Mouse (Mus musculus) hindbrain, embryonic 10.5 days (tissue): ENCODE results near the gene Ftsj1. TPM values are rescaled to one million over a fixed set of nuclear protein-coding genes. Genes with fewer than 3 reads are reported as not detected.

Source experiments
- DNase-seq: peaks from one replicate; pipeline ENCODE4 v3.0.0-alpha.2; 2017; ENCODE audit warnings: low spot score
- H3K27ac ChIP-seq: fragments of 300-500 bp; sonication (generic); 2 replicates; pipeline ENCODE4 v1.5.1; 2016; ENCODE audit warnings: mild to moderate bottlenecking, moderate library complexity
- H3K27me3 ChIP-seq: fragments of 300-500 bp; sonication (generic); 2 replicates; pipeline ENCODE4 v1.6.1; 2016; ENCODE audit warnings: mild to moderate bottlenecking; ENCODE audit not compliant: poor library complexity, insufficient read depth, severe bottlenecking
- H3K36me3 ChIP-seq: fragments of 300-500 bp; sonication (generic); 2 replicates; pipeline ENCODE4 v1.6.1; 2016; ENCODE audit warnings: mild to moderate bottlenecking, moderate library complexity
- H3K4me1 ChIP-seq: fragments of 300-500 bp; sonication (generic); replicated peaks from 2 replicates; pipeline ENCODE4 v1.6.1; 2016; ENCODE audit warnings: mild to moderate bottlenecking
- H3K4me3 ChIP-seq: fragments of 300-500 bp; sonication (generic); 2 replicates; pipeline ENCODE4 v1.5.1; 2016; ENCODE audit warnings: mild to moderate bottlenecking, moderate library complexity
- H3K9me3 ChIP-seq: fragments of 300-500 bp; sonication (generic); 2 replicates; pipeline ENCODE4 v1.6.1; 2016; ENCODE audit warnings: mild to moderate bottlenecking, moderate library complexity
- WGBS: fragments of 180-500 bp; shearing (Covaris S2); methylation state at CpG from one replicate; pipeline ENCODE4 v1.1.7; 2016; 5-methylcytosine and 5-hydroxymethylcytosine counted together
- polyA plus RNA-seq: library from polyadenylated mRNA; unstranded; fragments of >200 nt; fragmentation: Nextera tagmentation; extraction: Ambion mirVana; gene quantifications from 2 replicates; pipeline ENCODE4 v1.2.1, GENCODE M21; 2016

Gene Ftsj1
- polyA plus RNA-seq, 1 experiment from 2014 or later: 48.9 TPM

DNA sequence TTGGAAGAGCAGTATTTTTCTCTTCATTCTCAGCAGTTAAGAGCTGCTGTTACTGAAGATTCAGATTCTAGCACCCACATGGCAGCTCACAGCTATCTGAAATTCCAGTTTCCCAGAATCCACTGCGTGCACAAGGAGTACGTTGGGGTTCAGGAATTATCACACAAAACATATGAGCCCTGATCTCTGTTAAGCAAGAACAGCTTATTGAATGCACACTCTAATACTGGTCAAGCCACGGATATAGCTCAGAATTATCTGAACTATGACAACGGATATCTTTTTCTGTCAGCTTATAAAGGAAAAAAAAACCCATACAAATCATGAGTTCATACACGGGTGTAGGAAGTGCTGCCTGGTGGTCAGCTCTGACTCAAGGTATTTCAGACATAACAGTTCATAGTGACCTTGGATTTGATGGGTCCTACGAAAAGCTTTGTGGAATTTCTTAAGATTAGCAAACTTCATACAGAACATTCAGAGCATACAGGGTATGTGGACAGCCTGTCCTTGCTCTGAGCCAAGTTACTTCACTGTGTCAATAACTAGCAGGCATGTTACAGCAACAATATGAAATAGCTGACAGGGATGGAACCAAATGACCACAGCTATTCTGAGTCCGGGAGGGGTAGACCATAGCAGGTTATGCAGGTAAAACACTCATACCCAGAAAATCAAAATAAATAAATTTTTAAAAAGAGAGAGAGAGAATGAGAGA is 40.6 kb downstream of the Ftsj1 start:
- H3K4me3 ChIP-seq: no peak overlapping the region
- no peaks in the 10 kb centered on the region for H3K27me3 ChIP-seq
- H3K36me3 ChIP-seq: no peaks in the 10 kb centered on the region
- WGBS: 84% methylated on average over 7 of the region's 7 CpGs
- no peaks in the 10 kb centered on the region for H3K4me1 ChIP-seq
- DNase-seq: no peak
- no peaks in the 10 kb centered on the region for H3K9me3 ChIP-seq
- no peak overlapping the region for H3K27ac ChIP-seq

DNA sequence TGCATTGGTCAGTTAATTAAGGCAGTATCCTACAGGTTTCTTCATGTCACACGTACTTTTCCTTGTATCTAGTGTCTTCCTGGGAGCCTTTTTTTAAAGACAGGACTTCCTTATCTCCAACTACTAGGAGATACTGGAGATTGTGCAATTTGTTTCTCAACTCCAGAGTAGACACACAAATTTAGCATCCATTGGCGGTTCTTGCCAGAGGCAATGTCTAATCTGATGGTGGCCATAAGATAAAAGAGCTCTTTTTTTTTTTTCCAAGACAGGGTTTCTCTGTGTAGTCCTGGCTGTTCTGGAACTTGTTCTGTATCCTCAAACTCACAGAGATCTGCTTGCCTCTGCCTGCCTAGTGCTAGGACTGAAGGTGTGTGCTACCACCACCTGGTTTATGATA is 42.5 kb downstream of the Ftsj1 start:
- no peak for DNase-seq
- peaks cover 4% of the 10 kb centered on the region; the same call in 1 of the 2 replicates for H3K4me1 ChIP-seq
- no peak overlapping the region for H3K4me3 ChIP-seq
- WGBS: 71% methylated on average over 2 of the region's 2 CpGs
- H3K27me3 ChIP-seq: no peaks in the 10 kb centered on the region
- H3K27ac ChIP-seq: no peak overlapping the region
- H3K9me3 ChIP-seq: peaks cover 5% of the 10 kb centered on the region; the same call in 1 of the 2 replicates
- H3K36me3 ChIP-seq: no peaks in the 10 kb centered on the region

DNA sequence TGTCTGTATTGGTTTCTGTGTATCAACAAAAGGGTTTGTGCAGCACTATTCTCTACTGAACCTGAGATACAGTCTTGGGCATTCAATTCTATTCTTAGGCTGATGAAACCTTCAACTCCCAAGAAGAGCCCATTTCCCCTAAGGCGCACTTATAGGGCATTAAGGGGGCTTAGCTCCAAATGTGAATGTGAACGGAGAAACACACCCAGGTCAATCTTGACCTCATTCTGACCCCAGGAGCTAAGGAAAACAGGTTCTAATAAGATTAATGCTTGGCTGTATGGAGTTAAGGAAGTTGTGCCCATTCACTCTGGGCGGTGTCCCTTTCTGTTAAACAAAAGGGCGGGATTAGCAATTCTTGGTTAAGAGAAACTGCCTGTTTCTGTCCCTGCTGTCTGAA is 45.0 kb downstream of the Ftsj1 start:
- Histone ChIP-seq H3K4me3 (no peak overlapping the region), H3K27ac (no peak overlapping the region)
- no peak for DNase-seq

DNA sequence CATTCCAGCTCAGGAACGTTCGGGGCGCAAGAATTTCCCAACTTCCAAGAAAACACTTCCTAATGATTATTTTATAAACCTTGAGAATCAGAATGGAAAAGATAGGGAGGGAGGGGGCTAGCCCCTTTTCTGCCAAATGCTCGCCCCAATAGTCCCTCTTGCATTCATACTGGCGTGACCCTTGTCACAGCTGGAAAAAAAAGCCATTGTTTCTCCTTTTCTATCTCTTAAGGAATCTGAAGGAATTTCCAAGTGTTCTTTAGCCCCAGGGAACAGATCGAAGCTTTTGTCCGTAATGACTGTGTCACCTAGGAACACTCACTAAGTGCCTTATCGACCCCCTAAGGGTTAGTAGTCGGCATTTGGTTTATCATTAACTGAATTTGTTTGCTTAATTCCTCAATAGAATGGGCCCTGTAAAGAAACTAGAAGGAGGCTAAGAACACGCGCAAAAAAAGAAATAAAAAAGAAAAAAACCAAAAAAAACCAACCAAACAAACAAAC is 45.5 kb downstream of the Ftsj1 start:
- H3K27ac ChIP-seq: peak overlapping the region; percentile 82; the same call in 1 of the 2 replicates
- peak overlapping the region; percentile 61 for H3K4me3 ChIP-seq
- DNase-seq: no peak
- WGBS: 18% methylated on average over 11 of the region's 11 CpGs
- H3K27me3 ChIP-seq: no peaks in the 10 kb centered on the region
- peaks cover 9% of the 10 kb centered on the region; the same call in 1 of the 2 replicates for H3K9me3 ChIP-seq
- peaks cover 4% of the 10 kb centered on the region; the same call in 1 of the 2 replicates for H3K4me1 ChIP-seq
- no peaks in the 10 kb centered on the region for H3K36me3 ChIP-seq

More for the DNA sequence above, 45.0 kb downstream of the Ftsj1 start:
- 39% methylated on average over 4 of the region's 4 CpGs for WGBS
- Histone ChIP-seq H3K27me3 (no peaks in the 10 kb centered on the region), H3K4me1 (peaks cover 4% of the 10 kb centered on the region; the same call in 1 of the 2 replicates), H3K36me3 (no peaks in the 10 kb centered on the region), H3K9me3 (peaks cover 9% of the 10 kb centered on the region; the same call in 1 of the 2 replicates)

DNA sequence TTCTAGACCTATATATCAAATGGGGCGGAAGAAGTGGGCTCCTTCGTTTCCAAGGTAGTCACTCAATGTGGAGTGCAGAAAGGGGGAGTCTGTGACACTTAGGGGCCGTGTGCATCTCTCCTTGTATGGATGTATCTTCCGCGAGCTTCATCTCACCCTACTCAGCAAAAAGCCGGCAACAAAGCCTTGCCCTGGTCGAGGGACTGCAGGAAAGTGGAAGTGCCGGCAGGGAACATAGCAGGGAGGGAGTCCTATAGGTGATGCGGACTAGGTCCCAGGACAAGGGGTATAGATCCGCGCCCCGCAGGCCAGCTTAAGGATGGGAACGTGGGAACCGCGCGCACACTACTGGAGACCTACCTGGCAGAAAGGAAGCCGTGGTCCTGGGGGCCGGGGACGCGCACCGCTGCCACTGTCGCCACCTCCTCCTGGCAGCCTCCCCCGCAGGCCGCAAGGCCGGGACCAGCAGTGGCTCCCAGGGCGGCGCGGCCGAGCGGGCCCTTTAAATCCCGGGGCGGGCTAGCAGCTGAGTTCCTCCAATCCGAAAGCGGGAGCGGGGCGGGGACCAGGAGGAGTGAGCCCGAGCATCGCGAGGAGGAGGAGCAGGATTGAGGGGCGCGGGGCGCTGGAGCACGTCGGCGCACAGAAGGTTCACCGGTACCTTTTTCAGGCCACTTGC is 46.1 kb downstream of the Ftsj1 start, which contains the start of gene Porcn:
Gene Porcn, minus strand, starts transcription at position 511 of the 679 bp plus-strand sequence.
- DNase-seq: peak; percentile 84
- H3K4me1 ChIP-seq: peaks cover 4% of the 10 kb centered on the region; the same call in 1 of the 2 replicates
- peak within 1 kb of the TSS; percentile 61 for H3K4me3 ChIP-seq
- no peaks in the 10 kb centered on the region for H3K27me3 ChIP-seq
- peaks cover 9% of the 10 kb centered on the region; the same call in 1 of the 2 replicates for H3K9me3 ChIP-seq
- H3K27ac ChIP-seq: peak within 1 kb of the TSS; percentile 82
- H3K36me3 ChIP-seq: no peaks in the 10 kb centered on the region
- 14% methylated on average over 46 of the region's 46 CpGs for WGBS

DNA sequence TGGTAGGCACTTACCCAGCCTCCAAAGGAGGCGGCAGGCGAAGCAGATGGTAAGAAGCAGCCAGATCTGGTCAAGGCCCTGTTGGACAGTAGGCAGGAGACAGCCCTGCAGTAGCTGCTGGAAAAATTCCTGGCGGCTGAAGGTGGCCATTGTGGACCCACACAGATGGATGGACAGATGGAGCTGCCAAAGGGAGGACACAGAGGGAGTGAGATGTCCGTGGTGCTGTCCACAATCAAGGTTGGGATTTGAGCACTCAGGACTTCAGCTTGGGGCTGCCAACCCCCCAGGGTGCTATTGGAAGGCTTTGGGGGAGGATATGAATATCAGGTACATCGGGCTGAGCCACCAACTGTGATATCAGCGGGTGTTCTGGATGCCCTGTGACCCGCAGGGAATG is 46.7 kb downstream of the Ftsj1 start:
- H3K4me3 ChIP-seq: peak overlapping the region; percentile 61
- H3K27me3 ChIP-seq: no peaks in the 10 kb centered on the region
- H3K9me3 ChIP-seq: peaks cover 9% of the 10 kb centered on the region; the same call in 1 of the 2 replicates
- no peak for DNase-seq
- H3K4me1 ChIP-seq: peaks cover 4% of the 10 kb centered on the region; the same call in 1 of the 2 replicates
- 37% methylated on average over 7 of the region's 7 CpGs for WGBS
- H3K27ac ChIP-seq: no peak overlapping the region
- H3K36me3 ChIP-seq: no peaks in the 10 kb centered on the region

DNA sequence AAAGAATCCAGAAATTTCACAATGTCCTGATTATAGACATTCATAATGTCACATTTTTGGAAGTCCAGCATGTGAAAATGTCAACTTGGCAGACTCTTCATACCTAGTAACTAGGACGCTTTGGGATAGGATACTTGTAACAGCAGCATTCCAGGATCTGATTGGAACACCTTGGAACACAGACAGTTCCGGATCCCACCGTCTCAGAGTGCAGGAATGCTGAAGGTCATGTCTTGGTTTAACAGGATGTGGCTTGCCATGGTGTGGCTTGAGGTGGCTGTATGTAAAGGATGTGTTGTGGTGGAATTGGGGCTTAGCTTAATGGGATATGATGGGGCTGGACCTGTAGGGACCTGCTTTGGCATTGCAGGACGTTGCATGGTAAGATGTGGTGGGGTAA is 47.1 kb downstream of the Ftsj1 start:
- Histone ChIP-seq H3K9me3 (peaks cover 9% of the 10 kb centered on the region; the same call in 1 of the 2 replicates), H3K36me3 (no peaks in the 10 kb centered on the region), H3K27ac (no peak overlapping the region), H3K4me1 (peaks cover 4% of the 10 kb centered on the region; the same call in 1 of the 2 replicates), H3K4me3 (no peak overlapping the region), H3K27me3 (no peaks in the 10 kb centered on the region)
- DNase-seq: no peak
- WGBS: 73% methylated on average over 4 of the region's 4 CpGs

DNA sequence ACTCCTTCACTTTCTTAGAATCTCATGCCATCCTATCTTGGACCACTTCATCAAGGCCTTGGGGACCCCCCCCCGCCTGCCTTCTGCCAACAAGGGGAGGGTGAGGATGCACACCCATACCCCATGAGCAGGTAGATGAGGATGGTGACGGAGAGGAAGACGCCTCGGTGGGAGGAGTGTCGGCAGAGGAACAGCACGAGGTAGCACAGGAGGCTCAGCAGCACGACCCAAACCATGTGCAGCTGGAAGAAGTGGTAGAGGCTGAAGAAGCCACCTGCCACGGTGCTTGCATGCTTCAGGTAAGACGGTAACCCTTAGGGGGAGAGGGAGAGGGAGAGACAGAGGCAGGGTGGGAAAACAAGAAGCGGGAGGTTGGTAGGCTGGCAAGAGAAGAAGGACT is 48.1 kb downstream of the Ftsj1 start:
- peaks cover 4% of the 10 kb centered on the region; the same call in 1 of the 2 replicates for H3K4me1 ChIP-seq
- 84% methylated on average over 10 of the region's 10 CpGs for WGBS
- H3K36me3 ChIP-seq: peaks cover 1% of the 10 kb centered on the region; the same call in 1 of the 2 replicates
- no peak overlapping the region for H3K27ac ChIP-seq
- H3K4me3 ChIP-seq: no peak overlapping the region
- DNase-seq: no peak
- peaks cover 9% of the 10 kb centered on the region; the same call in 1 of the 2 replicates for H3K9me3 ChIP-seq
- H3K27me3 ChIP-seq: no peaks in the 10 kb centered on the region

DNA sequence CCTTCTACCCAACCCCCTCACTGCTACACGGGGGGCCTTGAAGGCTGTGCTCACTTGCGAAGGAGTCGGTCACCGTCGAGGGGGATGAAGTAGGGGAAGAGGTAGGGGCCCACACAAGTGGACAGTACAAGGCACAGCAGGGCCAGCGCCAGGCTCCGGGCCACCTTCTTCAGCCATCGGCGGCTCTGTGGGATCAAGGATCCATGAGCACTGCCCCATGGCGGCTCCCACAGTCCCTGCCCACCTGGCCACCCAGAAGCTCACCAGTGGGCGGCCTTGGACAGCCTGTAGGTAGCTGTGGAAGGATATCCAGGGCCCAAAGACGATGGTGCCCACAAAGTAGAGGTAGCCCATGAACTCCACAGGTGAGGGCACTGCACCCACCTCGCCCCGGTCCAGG is 49.1 kb downstream of the Ftsj1 start:
- Histone ChIP-seq H3K36me3 (peaks cover 7% of the 10 kb centered on the region; the same call in 1 of the 2 replicates), H3K4me3 (no peak overlapping the region), H3K9me3 (peaks cover 13% of the 10 kb centered on the region; the same call in 1 of the 2 replicates), H3K27me3 (no peaks in the 10 kb centered on the region), H3K4me1 (peaks cover 4% of the 10 kb centered on the region; the same call in 1 of the 2 replicates), H3K27ac (no peak overlapping the region)
- no peak for DNase-seq
- WGBS: 86% methylated on average over 14 of the region's 14 CpGs

DNA sequence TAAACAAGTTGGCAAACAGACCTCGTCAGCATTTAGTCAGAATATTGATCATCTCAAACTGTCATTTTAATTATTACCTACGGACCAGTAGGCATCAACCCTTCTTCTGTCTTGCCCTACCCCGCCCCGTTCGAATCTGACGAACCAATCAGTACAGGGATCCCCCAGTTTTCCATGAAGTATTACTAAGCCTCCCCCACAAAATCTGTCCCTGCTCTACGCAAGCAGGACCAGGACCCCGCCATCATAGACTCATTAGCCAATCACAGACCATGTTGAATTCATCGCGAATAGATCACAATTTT is 58.8 kb downstream of the Ftsj1 start, which contains the start of gene Ebp:
Gene Ebp, minus strand, starts transcription at position 94 of the 305 bp plus-strand sequence.
- peak; percentile 6 for DNase-seq
- 26% methylated on average over 10 of the region's 10 CpGs for WGBS
- peak within 1 kb of the TSS; percentile 87 for H3K27ac ChIP-seq
- peaks cover 6% of the 10 kb centered on the region; the same call in 1 of the 2 replicates for H3K4me1 ChIP-seq
- H3K36me3 ChIP-seq: no peaks in the 10 kb centered on the region
- no peaks in the 10 kb centered on the region for H3K27me3 ChIP-seq
- H3K9me3 ChIP-seq: peaks cover 4% of the 10 kb centered on the region; the same call in 1 of the 2 replicates
- peak within 1 kb of the TSS; percentile 63 for H3K4me3 ChIP-seq

DNA sequence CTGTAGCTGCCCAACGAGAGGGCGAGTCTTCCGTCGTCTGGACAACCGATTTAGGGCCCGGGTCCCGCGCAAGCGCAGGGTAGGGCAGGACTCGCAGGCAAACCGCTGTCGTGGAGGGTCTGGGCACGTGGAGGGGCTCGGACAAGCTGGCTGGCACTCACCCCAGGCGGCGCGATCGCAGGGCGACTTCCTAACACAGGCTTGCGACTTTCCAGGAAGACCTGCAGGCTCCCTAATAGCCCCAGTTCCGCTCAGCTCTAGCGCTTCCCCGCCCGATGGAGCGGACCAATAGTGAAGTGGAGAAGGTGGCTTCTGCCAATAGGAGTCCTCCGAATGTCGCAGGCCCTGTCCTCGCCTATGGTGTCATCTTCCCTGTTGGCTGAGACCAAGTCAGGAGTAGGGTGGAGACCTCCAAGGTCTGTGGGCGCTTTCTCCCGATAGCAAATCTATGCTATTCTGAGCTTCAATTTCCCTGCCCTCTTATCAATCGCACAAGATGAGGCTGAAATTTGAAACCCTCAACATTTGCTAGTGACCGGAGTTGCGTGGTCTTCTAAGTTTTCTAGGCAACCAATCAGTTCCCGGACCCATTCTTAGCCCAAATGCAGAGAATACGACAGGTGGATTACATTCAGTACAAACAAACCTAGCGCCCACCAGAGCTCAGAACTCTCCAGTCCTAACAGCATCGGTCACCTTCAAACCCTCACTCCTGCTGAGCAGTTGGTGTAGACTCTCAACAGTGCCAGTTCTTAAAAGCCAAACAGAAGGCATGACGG is 59.4 kb downstream of the Ftsj1 start:
- no peaks in the 10 kb centered on the region for H3K27me3 ChIP-seq
- H3K36me3 ChIP-seq: no peaks in the 10 kb centered on the region
- peak overlapping the region; percentile 87 for H3K27ac ChIP-seq
- H3K4me3 ChIP-seq: peak overlapping the region; percentile 63
- 16% methylated on average over 38 of the region's 38 CpGs for WGBS
- peaks cover 4% of the 10 kb centered on the region; the same call in 1 of the 2 replicates for H3K9me3 ChIP-seq
- H3K4me1 ChIP-seq: peaks cover 6% of the 10 kb centered on the region; the same call in 1 of the 2 replicates
- DNase-seq: peak; percentile 85

DNA sequence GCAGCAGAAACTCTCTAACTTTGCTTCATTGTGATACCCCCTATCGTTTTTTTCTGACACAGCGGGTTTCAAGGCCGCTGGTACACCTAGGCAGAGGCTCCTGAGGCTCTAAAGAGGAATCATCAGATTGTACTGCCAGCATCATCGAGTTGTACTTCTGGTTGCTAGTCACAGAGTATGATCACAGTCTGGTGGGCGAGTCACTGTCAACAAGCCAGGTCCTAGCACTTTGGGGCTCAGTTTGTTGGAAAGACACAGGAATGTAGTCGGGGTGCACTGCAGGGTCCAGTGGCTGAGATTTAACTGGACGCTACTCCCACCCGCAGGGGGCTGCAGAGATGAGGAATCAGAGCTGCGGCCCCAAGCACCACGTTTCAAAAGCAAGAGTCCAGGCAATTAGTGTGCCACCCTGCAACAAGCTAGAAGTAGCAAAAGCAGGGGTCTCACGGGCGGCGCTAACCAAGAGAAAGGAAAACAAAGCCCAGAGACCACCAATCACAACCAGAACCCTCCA is 60.0 kb downstream of the Ftsj1 start:
- H3K36me3 ChIP-seq: no peaks in the 10 kb centered on the region
- 0 out of 2 replicates have a peak, but pooled peaks cover 4% of the 10 kb centered on the region for H3K9me3 ChIP-seq
- H3K27ac ChIP-seq: peak overlapping the region; percentile 87
- no peaks in the 10 kb centered on the region for H3K27me3 ChIP-seq
- H3K4me1 ChIP-seq: peaks cover 6% of the 10 kb centered on the region; the same call in 1 of the 2 replicates
- 16% methylated on average over 13 of the region's 13 CpGs for WGBS
- H3K4me3 ChIP-seq: peak overlapping the region; percentile 63
- no peak for DNase-seq
